Mouse (Mus musculus) CD4-positive, CD25-positive, alpha-beta regulatory T cell, adult 2 months (primary cell): Measurements from ENCODE around the gene Pygb.
A peak's percentile ranks its signal among the peaks of the same experiment; 100 is the strongest.

Experiments
- DNase-seq: peaks from one replicate; pipeline ENCODE4 v3.0.0-alpha.2; 2012; ENCODE audit warnings: low read depth, low spot score

Pygb gene

DNA sequence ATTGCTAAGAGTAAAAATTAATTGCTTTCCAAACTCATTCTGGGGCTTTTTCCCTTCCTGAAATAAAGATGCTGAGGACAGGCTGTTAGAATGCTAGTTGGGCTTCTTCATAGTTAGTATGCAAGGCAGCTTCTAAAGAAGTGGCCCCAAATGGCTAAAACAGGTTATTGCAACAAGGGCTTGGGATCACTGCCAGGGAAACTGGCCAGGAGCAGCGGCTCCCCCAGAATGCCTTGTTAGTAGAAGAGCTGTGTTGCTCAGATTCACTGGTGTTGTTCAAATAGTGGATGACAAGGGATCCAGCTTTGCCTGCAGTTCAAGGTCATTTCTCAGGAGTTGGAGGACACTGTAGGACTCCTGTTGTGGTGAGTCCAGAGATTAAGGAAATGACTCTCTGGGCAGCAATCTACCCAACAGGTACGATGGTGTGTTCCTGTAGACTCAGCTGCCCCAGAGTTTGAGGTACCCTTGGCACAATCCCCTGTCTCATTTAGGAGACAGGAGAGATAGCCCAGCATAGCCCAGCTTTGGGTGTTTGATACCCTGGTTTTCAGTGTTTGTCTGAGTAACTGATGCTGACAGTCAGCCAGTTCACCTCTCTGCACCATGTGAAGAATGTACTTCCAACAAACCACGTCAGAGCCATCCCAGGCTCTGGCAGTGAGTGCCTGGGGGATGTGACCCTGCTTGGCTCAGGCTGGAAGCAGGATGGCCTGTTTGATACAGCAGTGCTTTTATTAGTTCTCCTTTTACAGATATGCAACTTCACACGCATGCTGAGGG lies 2.4 kb downstream of the Pygb start:
- no peak for DNase-seq

GRCm38 (mm10) chr2:150793320-150793719 lies 6.8 kb downstream of the Pygb start:
- DNase-seq = no peak

DNA sequence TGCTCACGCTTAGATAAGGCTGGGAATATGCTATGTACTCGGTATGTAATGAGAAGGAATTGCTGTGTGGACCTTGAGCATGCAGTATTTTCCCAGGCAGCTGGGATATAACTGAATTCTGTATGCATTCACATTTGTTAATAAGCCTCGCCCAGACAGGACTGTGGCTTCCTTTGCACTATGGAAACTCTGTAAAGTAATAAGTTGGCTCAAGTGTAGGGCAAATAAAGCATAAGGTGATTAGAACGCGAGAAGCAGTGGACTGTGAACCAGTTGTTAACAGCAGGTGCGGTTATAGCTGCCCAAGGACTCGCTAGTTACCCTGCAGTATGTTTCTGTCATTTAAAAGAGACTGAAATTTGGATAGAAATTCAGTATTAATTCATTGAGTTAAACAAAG lies 11.5 kb downstream of the Pygb start:
- no peak for DNase-seq

DNA sequence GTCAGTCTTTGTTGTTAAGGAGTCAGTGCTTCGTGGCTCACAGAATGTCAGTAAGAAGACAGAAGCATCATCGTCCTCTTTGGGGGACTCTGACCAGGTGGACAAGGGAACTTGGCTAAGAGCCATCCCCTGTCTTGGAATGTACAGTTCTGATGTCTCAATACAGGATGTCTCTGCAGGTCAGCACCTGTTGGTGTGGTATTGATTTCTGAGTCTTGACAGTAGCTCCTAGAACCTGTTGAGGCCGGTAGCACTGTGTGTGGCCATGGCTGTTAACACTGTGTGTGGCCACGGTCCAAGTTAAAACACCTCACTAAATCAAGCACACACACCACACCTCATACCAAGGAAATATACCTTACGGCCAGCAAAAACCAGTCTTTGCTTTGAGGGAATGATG lies 14.1 kb downstream of the Pygb start:
- no peak for DNase-seq

GRCm38 (mm10) chr2:150803035-150803434 lies 16.5 kb downstream of the Pygb start:
- DNase-seq = peak; percentile 56

DNA sequence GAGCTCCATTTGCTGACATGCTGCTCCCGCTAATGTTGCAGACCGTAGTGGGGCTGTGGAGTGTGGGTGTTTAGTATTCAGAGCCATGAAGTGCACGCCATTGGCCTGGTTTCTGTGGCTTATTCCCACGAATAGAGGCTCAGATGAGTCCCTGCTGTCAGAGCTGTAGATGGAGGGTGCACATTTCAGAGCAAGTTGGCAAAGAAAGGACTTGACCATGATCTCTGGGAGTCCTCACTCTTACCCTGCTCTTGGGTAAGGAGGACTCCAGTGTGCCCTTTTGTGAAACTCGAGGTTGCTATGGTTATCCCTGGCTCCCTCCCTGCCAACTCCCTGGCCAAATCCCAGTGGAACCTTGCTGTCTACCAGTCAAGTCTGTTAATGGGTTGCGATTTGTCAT lies 21.8 kb downstream of the Pygb start:
- DNase-seq = no peak

GRCm38 (mm10) chr2:150808812-150809211 lies 22.3 kb downstream of the Pygb start:
- no peak for DNase-seq

DNA sequence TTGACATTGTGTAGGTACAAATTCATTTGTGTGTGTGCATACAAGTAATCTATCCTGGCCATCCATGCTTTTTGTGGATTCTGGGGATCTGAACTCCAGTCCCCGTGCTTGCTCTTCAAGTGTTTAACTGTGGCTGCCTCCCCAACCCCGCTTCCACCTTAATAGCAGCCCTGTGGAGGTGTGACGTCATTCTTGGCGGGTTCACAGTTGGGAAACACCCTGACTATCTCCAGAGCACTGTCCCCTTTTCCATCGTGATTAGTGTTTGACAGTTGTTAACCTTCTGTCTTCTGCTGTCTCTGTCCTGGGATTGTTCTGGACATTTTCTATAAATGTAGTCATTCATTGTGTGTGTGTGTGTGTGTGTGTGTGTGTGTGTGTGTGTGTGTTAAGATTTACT lies 24.1 kb downstream of the Pygb start:
- no peak for DNase-seq

DNA sequence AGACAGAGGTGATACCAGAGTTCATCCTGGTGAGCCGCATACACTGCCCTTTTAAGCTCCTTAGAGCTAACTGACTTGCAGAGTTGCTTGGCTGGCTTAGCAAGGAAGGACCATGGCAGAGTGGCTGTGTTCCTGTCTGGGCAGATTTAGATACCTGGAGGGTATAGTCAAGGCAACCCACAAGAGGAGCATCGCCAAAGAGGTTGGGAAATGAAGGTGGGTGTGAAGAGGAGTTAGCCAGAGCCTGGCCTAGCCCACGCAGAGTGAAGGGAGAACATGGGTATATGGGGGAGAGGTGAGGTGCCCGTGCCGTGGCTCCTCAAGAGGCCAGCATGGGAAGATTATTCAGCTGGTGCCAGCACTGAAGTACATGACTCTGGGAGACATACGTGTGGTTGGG lies 26.3 kb downstream of the Pygb start:
- no peak for DNase-seq

DNA sequence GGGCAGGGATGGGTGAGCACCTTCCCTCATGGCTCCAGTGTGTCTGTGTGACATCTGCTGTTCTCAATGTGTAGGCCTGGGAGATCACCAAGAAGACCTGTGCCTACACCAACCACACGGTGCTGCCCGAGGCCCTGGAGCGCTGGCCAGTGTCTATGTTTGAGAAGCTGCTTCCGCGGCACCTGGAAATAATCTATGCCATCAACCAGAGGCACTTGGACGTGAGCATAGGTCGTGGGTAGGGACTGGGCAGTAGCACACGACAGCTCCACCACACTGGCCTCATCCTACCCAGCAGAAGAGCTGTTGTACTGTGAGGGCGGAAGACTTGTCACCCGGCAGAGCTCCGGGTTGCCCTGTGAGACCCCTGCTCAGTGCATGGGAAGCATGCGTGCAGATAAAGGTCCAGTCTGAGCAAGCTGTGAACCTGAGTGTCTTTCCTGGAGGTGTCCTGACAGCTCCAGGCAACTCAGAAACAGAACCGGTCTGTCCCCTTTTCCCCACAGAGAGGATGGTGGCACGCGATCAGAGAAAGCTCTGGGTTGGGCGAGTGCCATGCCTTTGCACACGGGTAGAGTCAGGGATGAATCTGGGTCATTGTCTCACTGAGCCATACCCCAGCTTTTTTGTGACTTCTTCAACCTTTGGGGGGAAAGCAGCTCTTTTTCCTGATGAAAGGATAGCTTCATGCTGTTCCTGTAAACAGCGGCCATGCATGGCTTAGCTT lies 30.3 kb downstream of the Pygb start:
- no peak for DNase-seq

GRCm38 (mm10) chr2:150818742-150819141 lies 32.2 kb downstream of the Pygb start:
- no peak for DNase-seq

- no peak for DNase-seq
These were observed 34.2 kb downstream of the Pygb start for GRCm38 (mm10) chr2:150820720-150821119.

- no peak for DNase-seq
These were observed 36.5 kb downstream of the Pygb start for GRCm38 (mm10) chr2:150822987-150823386.

- no peak for DNase-seq
These were observed 39.9 kb downstream of the Pygb start for GRCm38 (mm10) chr2:150826426-150826825.

DNA sequence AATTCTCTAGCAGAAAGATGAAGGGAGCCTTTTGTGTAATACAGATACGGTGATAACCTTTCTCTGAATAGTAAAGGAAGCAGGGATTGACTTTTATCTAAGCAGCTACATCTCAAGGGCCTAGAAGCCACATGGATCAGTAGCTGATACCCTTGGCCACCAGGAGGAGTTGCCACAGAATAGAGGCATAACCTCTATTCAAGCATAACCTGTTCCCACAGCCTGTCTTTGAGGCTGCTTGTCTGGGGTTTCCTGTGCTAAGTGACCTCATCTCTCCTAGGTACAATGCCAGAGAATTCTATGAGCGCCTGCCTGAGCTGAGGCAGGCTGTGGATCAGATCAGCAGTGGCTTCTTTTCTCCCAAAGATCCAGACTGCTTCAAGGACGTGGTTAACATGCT lies 41.6 kb downstream of the Pygb start:
- DNase-seq = peak; percentile 30

GRCm38 (mm10) chr2:150828654-150829053 lies 42.1 kb downstream of the Pygb start:
- DNase-seq = no peak

DNA sequence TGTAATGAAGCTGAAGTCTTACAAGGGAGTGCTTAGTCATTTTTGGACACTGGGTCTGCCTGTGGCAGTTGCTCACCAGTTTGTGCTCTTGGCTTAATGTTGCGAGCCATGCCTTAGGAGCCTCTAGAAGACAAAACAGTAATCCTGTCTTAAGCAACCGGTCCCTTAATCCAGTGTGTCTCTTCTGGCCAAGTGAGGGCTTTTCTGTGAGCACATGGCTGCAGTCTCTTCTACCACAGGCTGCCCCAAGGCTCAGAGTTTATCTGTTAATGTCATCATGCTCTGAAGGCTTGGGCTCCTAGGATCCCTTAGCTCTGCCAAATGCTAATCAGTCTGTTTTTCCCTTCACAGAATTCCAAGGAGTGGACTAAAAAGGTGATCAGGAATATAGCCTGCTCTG lies 43.5 kb downstream of the Pygb start:
- DNase-seq = no peak

DNA sequence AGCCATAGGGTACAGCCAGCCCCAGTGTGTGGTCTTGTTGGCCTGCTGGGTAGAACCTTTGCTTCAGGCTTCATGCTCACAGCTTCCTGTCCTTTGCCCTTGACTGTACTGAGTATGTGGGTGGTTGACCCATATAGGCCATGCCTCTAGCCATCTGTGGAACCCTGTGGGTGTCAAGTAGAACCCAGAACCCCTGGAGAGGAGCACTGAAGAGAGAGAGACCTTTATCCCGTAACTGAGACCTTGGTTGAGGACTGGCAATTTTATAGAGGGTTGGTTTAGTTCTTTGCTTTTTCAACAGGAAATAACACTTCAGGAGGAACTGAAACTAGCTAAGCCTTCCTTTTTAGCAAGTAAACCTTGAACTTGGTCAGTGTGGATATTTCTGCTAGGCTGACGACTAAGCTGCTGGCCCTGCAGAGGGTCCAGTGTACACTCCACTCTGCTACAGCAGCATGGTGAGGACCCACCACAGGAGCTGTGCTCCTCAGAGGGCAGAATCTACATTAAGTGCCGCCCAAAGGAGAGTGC lies 44.4 kb downstream of the Pygb start:
- no peak for DNase-seq

GRCm38 (mm10) chr2:150832029-150832428 lies 45.5 kb downstream of the Pygb start:
- DNase-seq = no peak

GRCm38 (mm10) chr2:150834616-150835015 lies 48.1 kb downstream of the Pygb start:
- no peak for DNase-seq

DNA sequence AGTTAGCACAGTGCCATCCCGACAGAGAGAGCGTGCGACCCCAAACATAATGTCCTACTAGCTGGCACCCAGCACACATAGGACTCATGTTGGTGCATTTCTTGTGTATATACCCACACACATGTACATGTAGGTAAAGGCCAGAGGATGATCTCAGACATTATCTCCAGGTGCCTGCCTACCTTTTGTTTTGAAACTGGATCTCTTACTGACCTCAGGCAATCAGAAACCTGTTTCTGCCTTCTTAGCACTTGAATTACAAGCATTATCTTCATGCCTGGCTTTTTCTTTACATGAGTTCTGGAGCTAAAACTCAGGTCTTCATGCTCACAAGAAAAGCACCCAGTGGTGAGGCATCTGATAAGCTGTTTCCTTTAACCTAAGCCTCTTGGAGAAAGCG lies 49.4 kb downstream of the Pygb start:
- DNase-seq = no peak

DNA sequence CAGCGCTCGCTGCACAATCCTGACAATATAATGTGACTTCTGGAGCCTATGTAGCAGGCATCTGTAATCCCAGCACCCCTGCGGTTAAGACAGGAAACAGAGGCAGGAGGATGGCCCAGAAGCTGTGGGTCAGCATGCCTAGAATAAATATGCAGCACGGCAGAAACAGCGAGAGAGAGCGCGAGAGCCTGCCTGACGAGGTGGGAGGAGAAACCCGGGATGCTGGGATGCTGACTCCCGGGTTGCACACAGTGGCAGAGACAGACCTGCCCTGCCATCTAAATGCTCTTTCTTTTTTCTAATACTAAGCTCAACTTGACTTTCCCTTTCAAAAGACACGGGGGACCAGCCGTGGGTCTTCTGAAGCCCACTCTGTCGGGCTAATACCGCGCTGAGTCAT lies 50.4 kb downstream of the Pygb start:
- no peak for DNase-seq

- DNase-seq = no peak
These were observed 51.2 kb downstream of the Pygb start for GRCm38 (mm10) chr2:150837781-150838180.
